ENCODE assay signal across 30 mouse cellular contexts in genomic region chr14:14513498-14513897, GRCm38 (mm10).
"Had no signal": no experiment of that assay in that cellular context is flagged by ENCODE, and none has a peak within 500 bp of the region (broad histone marks: within the 10 kb centered on the region; RNA-seq: fewer than 3 reads in every experiment).

No protein-coding gene starts in this region.

- H3K36me3 ChIP-seq: heart, embryonic 13.5 days; heart, embryonic 15.5 days; hindbrain, embryonic 10.5 days; hindbrain, embryonic 12.5 days; intestine, embryonic 15.5 days; kidney, embryonic 15.5 days; limb, embryonic 13.5 days; limb, embryonic 15.5 days; liver, embryonic 13.5 days; liver, embryonic 15.5 days had no signal

- H3K4me2 ChIP-seq: heart, embryonic 11.5 days; heart, embryonic 13.5 days; heart, embryonic 15.5 days; hindbrain, embryonic 12.5 days; hindbrain, embryonic 14.5 days; intestine, embryonic 15.5 days; kidney, embryonic 15.5 days; limb, embryonic 13.5 days; limb, embryonic 15.5 days; liver, embryonic 11.5 days; liver, embryonic 13.5 days; liver, embryonic 15.5 days had no signal

- H3K9ac ChIP-seq: heart, embryonic 13.5 days; heart, embryonic 15.5 days; hindbrain, embryonic 12.5 days; hindbrain, embryonic 14.5 days; intestine, embryonic 15.5 days; kidney, embryonic 15.5 days; limb, embryonic 13.5 days; limb, embryonic 15.5 days; liver, embryonic 13.5 days; liver, embryonic 15.5 days had no signal

- H3K27me3 ChIP-seq: heart, embryonic 13.5 days; heart, embryonic 15.5 days; hindbrain, embryonic 12.5 days; intestine, embryonic 15.5 days; kidney, embryonic 15.5 days; limb, embryonic 13.5 days; limb, embryonic 15.5 days; liver, embryonic 13.5 days; liver, embryonic 15.5 days had no signal

- H3K9me3 ChIP-seq: heart, embryonic 13.5 days; heart, embryonic 15.5 days; hindbrain, embryonic 12.5 days; intestine, embryonic 15.5 days; kidney, embryonic 15.5 days; limb, embryonic 13.5 days; limb, embryonic 15.5 days; liver, embryonic 13.5 days; liver, embryonic 15.5 days had no signal

- H3K27ac ChIP-seq: gastrocnemius, adult 2 months; heart, adult 2 months; heart, embryonic 13.5 days; heart, embryonic 15.5 days; hindbrain, embryonic 10.5 days; hindbrain, embryonic 12.5 days; hindbrain, embryonic 14.5 days; intestine, embryonic 15.5 days; kidney, embryonic 15.5 days; kidney, postnatal 0 days; limb, embryonic 13.5 days; limb, embryonic 15.5 days; liver, embryonic 13.5 days; liver, embryonic 15.5 days had no signal

- H3K4me3 ChIP-seq: gastrocnemius, adult 2 months; heart, adult 2 months; heart, embryonic 13.5 days; heart, embryonic 15.5 days; hindbrain, embryonic 10.5 days; hindbrain, embryonic 12.5 days; intestine, embryonic 15.5 days; kidney, embryonic 15.5 days; limb, embryonic 13.5 days; limb, embryonic 15.5 days; liver, embryonic 13.5 days; liver, embryonic 15.5 days had no signal

- H3K4me1 ChIP-seq: heart, embryonic 13.5 days; hindbrain, embryonic 10.5 days; intestine, embryonic 15.5 days; kidney, embryonic 15.5 days; limb, embryonic 13.5 days; limb, embryonic 15.5 days; liver, embryonic 13.5 days; liver, embryonic 15.5 days had no signal

- ATAC-seq: hindbrain, embryonic 16.5 days; inflammation-experienced regulatory T-cells, adult 6 months; intestine, embryonic 15.5 days had no signal

- DNase-seq: gastrocnemius, adult 2 months; gastrocnemius, postnatal 10 days; gastrocnemius, postnatal 25 days; heart, adult 11 months; heart, adult 2 months; heart, postnatal 14 days; heart, postnatal 36 days; kidney, adult 11 months; kidney, adult 2 months; kidney, adult 9 months; kidney, postnatal 14 days; kidney, postnatal 36 days; layer of hippocampus, adult 9-11 months; layer of hippocampus, postnatal 36 days; liver, embryonic 13.5 days had no signal
